Mouse (Mus musculus) lung, postnatal 0 days (tissue): ENCODE results near the gene Abtb2.

Experiments
- CTCF ChIP-seq: IDR thresholded peaks from 2 replicates; pipeline ENCODE4 v1.5.1; 2016; ENCODE audit warnings: antibody characterized with exemption, mild to moderate bottlenecking
- EP300 ChIP-seq: IDR thresholded peaks from 2 replicates; pipeline ENCODE4 v1.6.1; 2016; ENCODE audit warnings: antibody characterized with exemption, mild to moderate bottlenecking, control low read depth

- TF ChIP-seq CTCF (no peak), EP300 (no peak)
These were observed 37.1 kb downstream of the Abtb2 start for GRCm38 (mm10) chr2:103603209-103603608.
